Mouse (Mus musculus) thymus, adult 2 months (tissue): ENCODE data around the gene Selenon.

ENCODE experiments used
- CTCF ChIP-seq: fragments of 200-500 bp; IDR thresholded peaks from 2 replicates; pipeline ENCODE4 v1.5.1; 2012; ENCODE audit warnings: mild to moderate bottlenecking, control low read depth, low read length, moderate library complexity, borderline replicate concordance; ENCODE audit not compliant: control insufficient read depth, poor library complexity, insufficient read depth; ENCODE audit errors: extremely low read depth
- POLR2A ChIP-seq: fragments of 200-500 bp; IDR thresholded peaks from 2 replicates; pipeline ENCODE4 v1.6.1; 2012; ENCODE audit warnings: mild to moderate bottlenecking, low read length, control low read depth, moderate library complexity; ENCODE audit not compliant: control insufficient read depth, poor library complexity, insufficient read depth; ENCODE audit errors: extremely low read depth

GRCm38 (mm10) chr4:134587636-134588197, 35.8 kb upstream of the Selenon start:
- TF ChIP-seq CTCF, result no peak
- TF ChIP-seq POLR2A, result no peak
